Mouse (Mus musculus): ENCODE measurements around the gene Pptc7.

The Pptc7 gene

GRCm38 (mm10) chr5:122284183-122285028 lies at the start of gene Pptc7:
Pptc7 (plus strand) TSS chr5:122284365.
- DNase-seq (ENCODE audit: low spot score): peak; percentile 87

- no peak for DNase-seq (ENCODE audit: low spot score)
Measured at GRCm38 (mm10) chr5:122235196-122235836, 48.8 kb upstream of the Pptc7 start.

GRCm38 (mm10) chr5:122237200-122237599 lies 47.0 kb upstream of the Pptc7 start:
- no peak for DNase-seq (ENCODE audit: low spot score)

- no peak for DNase-seq (ENCODE audit: low spot score)
Measured at GRCm38 (mm10) chr5:122239618-122240017, 44.5 kb upstream of the Pptc7 start.

- DNase-seq (ENCODE audit: low spot score): no peak
Measured at GRCm38 (mm10) chr5:122240521-122240920, 43.6 kb upstream of the Pptc7 start.

GRCm38 (mm10) chr5:122240989-122241388 lies 43.2 kb upstream of the Pptc7 start:
- no peak for DNase-seq (ENCODE audit: low spot score)

GRCm38 (mm10) chr5:122242521-122243123 lies 41.5 kb upstream of the Pptc7 start:
- no peak for DNase-seq (ENCODE audit: low spot score)

- no peak for DNase-seq (ENCODE audit: low spot score)
Measured at GRCm38 (mm10) chr5:122243781-122244523, 40.2 kb upstream of the Pptc7 start.

GRCm38 (mm10) chr5:122245186-122245585 lies 39.0 kb upstream of the Pptc7 start:
- DNase-seq (ENCODE audit: low spot score): no peak

- no peak for DNase-seq (ENCODE audit: low spot score)
Measured at GRCm38 (mm10) chr5:122246547-122247167, 37.5 kb upstream of the Pptc7 start.

GRCm38 (mm10) chr5:122247529-122247928 lies 36.6 kb upstream of the Pptc7 start:
- no peak for DNase-seq (ENCODE audit: low spot score)

GRCm38 (mm10) chr5:122247934-122248333 lies 36.2 kb upstream of the Pptc7 start:
- DNase-seq (ENCODE audit: low spot score): no peak

- DNase-seq (ENCODE audit: low spot score): no peak
Measured at GRCm38 (mm10) chr5:122249281-122249680, 34.9 kb upstream of the Pptc7 start.

GRCm38 (mm10) chr5:122251895-122252606 lies 32.1 kb upstream of the Pptc7 start:
- no peak for DNase-seq (ENCODE audit: low spot score)

GRCm38 (mm10) chr5:122258027-122258741 lies 26.0 kb upstream of the Pptc7 start:
- no peak for DNase-seq (ENCODE audit: low spot score)

- no peak for DNase-seq (ENCODE audit: low spot score)
Measured at GRCm38 (mm10) chr5:122262104-122262503, 22.1 kb upstream of the Pptc7 start.

GRCm38 (mm10) chr5:122263933-122264905 lies 19.9 kb upstream of the Pptc7 start, which contains the start of gene Tctn1:
Tctn1 (minus strand) TSS chr5:122264460.
- peak; percentile 89 for DNase-seq (ENCODE audit: low spot score)

- no peak for DNase-seq (ENCODE audit: low spot score)
Measured at GRCm38 (mm10) chr5:122265187-122265586, 19.0 kb upstream of the Pptc7 start.

GRCm38 (mm10) chr5:122265942-122266341 lies 18.2 kb upstream of the Pptc7 start:
- no peak for DNase-seq (ENCODE audit: low spot score)
